Mouse (Mus musculus) heart, adult 2 months (tissue): ENCODE measurements around the gene Tns3. TPM values are rescaled to one million over a fixed set of nuclear protein-coding genes. Genes with fewer than 3 reads are reported as not detected.
"Not testable (repeated sequence)": the region's sequence is repeated elsewhere in the genome, so short reads cannot be mapped to it uniquely, and the experiment has no call there.

Source experiments
- DNase-seq, 2 experiments: peaks; one replicate each; pipeline ENCODE4 v3.0.0; 2021
- H3K27ac ChIP-seq: fragments of 200-600 bp; 2 replicates; pipeline ENCODE4 v1.8.1; 2022
- H3K27me3 ChIP-seq: fragments of 200-500 bp; 2 replicates; pipeline ENCODE4 v1.6.1; 2012; ENCODE audit warnings: mild to moderate bottlenecking, low read length, inconsistent platforms, mixed read lengths; ENCODE audit not compliant: control insufficient read depth, insufficient read depth
- H3K36me3 ChIP-seq: fragments of 200-500 bp; 2 replicates; pipeline ENCODE4 v1.6.1; 2012; ENCODE audit warnings: low read length, inconsistent platforms; ENCODE audit not compliant: control insufficient read depth, insufficient read depth
- H3K4me1 ChIP-seq: fragments of 200-500 bp; 2 replicates; pipeline ENCODE4 v1.6.1; 2011; ENCODE audit warnings: low read length; ENCODE audit not compliant: control insufficient read depth, insufficient read depth
- H3K4me3 ChIP-seq: fragments of 200-600 bp; 2 replicates; pipeline ENCODE4 v1.8.1; 2022
- H3K79me2 ChIP-seq: fragments of 200-500 bp; replicated peaks from 2 replicates; pipeline ENCODE4 v1.6.1; 2012; ENCODE audit warnings: mild to moderate bottlenecking, inconsistent platforms, low read length, moderate library complexity, mixed read lengths; ENCODE audit not compliant: control insufficient read depth, insufficient read depth
- H3K9ac ChIP-seq: fragments of 200-500 bp; 2 replicates; pipeline ENCODE4 v1.6.1; 2012; ENCODE audit warnings: low read depth, mild to moderate bottlenecking, control low read depth, inconsistent platforms, low read length, mixed read lengths
- CTCF ChIP-seq: fragments of 200-600 bp; IDR thresholded peaks from 2 replicates; pipeline ENCODE4 v1.8.1; 2022; ENCODE audit warnings: antibody characterized with exemption, mild to moderate bottlenecking, moderate library complexity
- EP300 ChIP-seq: fragments of 200-500 bp; IDR thresholded peaks from 2 replicates; pipeline ENCODE4 v1.6.1; 2011; ENCODE audit warnings: low read depth, low read length, control low read depth; ENCODE audit not compliant: insufficient read depth
- POLR2A ChIP-seq: fragments of 200-500 bp; IDR thresholded peaks from 2 replicates; pipeline ENCODE4 v1.6.1; 2011; ENCODE audit warnings: mild to moderate bottlenecking, low read depth, low read length, control low read depth; ENCODE audit not compliant: insufficient read depth
- WGBS: fragments of 180-500 bp; shearing (Covaris S2); methylation state at CpG from one replicate; pipeline ENCODE4 v1.1.7; 2018; 5-methylcytosine and 5-hydroxymethylcytosine counted together
- intact Hi-C: fragments of 180-260 bp; cut with DNase I; formaldehyde crosslinking; loops from one replicate; pipeline ENCODE4 v1.15.1; 2025
- polyA plus RNA-seq: library from polyadenylated mRNA; depleted of rRNA; stranded (reverse); fragments of >200 nt; gene quantifications from 2 replicates; pipeline ENCODE4 v1.2.3, GENCODE M21; 2012
- total RNA-seq, 2 experiments: library from RNA; stranded (reverse); gene quantifications; 2 replicates each; pipeline ENCODE4 v1.2.3; 2021

Tns3 gene
- total and polyA plus RNA-seq, 3 experiments, result 14.8 to 23.9 (median 23.1) TPM

- intact Hi-C loops, result loop anchor here (5.0 kb wide), 2 partner anchors 123 to 418 kb away; partner anchors contain the start of gene Tns3
- no peak overlapping the region for H3K27ac ChIP-seq
Observed at GRCm38 (mm10) chr11:8539593-8540265, 124.6 kb downstream of the Tns3 start.

GRCm38 (mm10) chr11:8537013-8537614 lies 127.2 kb downstream of the Tns3 start:
- TF ChIP-seq EP300 (no peak), CTCF (no peak), POLR2A (no peak)
- Histone ChIP-seq H3K9ac (no peak overlapping the region), H3K4me3 (no peak overlapping the region), H3K27me3 (no peaks in the 10 kb centered on the region), H3K4me1 (no peaks in the 10 kb centered on the region), H3K36me3 (no peaks in the 10 kb centered on the region), H3K27ac (no peak overlapping the region), H3K79me2 (no peaks in the 10 kb centered on the region)
- intact Hi-C loops, result loop anchor here (5.0 kb wide), 2 partner anchors 125 to 420 kb away; partner anchors contain the start of gene Tns3
- peak in 1 of 2 experiments; percentile 47 for DNase-seq
- 61% methylated on average over 5 of the region's 5 CpGs for WGBS

More at GRCm38 (mm10) chr11:8539593-8540265, 124.6 kb downstream of the Tns3 start:
- Histone ChIP-seq H3K36me3 (no peaks in the 10 kb centered on the region), H3K4me3 (no peak overlapping the region), H3K9ac (no peak overlapping the region), H3K4me1 (no peaks in the 10 kb centered on the region), H3K27me3 (no peaks in the 10 kb centered on the region), H3K79me2 (no peaks in the 10 kb centered on the region)
- 66% methylated on average over 8 of the region's 8 CpGs for WGBS
- DNase-seq, result no peak
- TF ChIP-seq EP300 (no peak), CTCF (no peak), POLR2A (no peak)

- H3K27ac ChIP-seq, result no peak overlapping the region
- H3K79me2 ChIP-seq, result no peaks in the 10 kb centered on the region
- 12% methylated on average over 4 of the region's 4 CpGs for WGBS
- intact Hi-C loops, result loop anchor here (1.0 to 5.0 kb wide), 4 partner anchors 127 to 602 kb away; partner anchors contain the start of gene Tns3
- TF ChIP-seq POLR2A, result no peak
- TF ChIP-seq CTCF, result peak; percentile 78
- TF ChIP-seq EP300, result peak; percentile 65; the same call in 1 of the 2 replicates
- DNase-seq, result peak; percentile 66 to 78
- H3K9ac ChIP-seq, result no peak overlapping the region
- H3K27me3 ChIP-seq, result no peaks in the 10 kb centered on the region
- H3K4me1 ChIP-seq, result no peaks in the 10 kb centered on the region
- H3K4me3 ChIP-seq, result no peak overlapping the region
- H3K36me3 ChIP-seq, result no peaks in the 10 kb centered on the region
Observed at GRCm38 (mm10) chr11:8534893-8535292, 129.4 kb downstream of the Tns3 start.

GRCm38 (mm10) chr11:8532771-8533170 lies 131.6 kb downstream of the Tns3 start:
- H3K4me3 ChIP-seq, intact Hi-C loops, H3K9ac ChIP-seq, H3K4me1 ChIP-seq, H3K27me3 ChIP-seq, H3K79me2 ChIP-seq, H3K36me3 ChIP-seq, DNase-seq, H3K27ac ChIP-seq: not testable (repeated sequence)
- WGBS, result 93% methylated on average over 3 of the region's 3 CpGs

- intact Hi-C loops, result no loop called here
- Histone ChIP-seq H3K79me2 (no peaks in the 10 kb centered on the region), H3K36me3 (no peaks in the 10 kb centered on the region), H3K27ac (no peak overlapping the region), H3K27me3 (no peaks in the 10 kb centered on the region), H3K4me1 (no peaks in the 10 kb centered on the region), H3K9ac (no peak overlapping the region), H3K4me3 (no peak overlapping the region)
- WGBS, result 91% methylated on average over 10 of the region's 10 CpGs
- DNase-seq, result no peak
- TF ChIP-seq POLR2A (no peak), EP300 (no peak), CTCF (no peak)
Observed at GRCm38 (mm10) chr11:8532112-8532747, 132.1 kb downstream of the Tns3 start.

- Histone ChIP-seq H3K27me3 (no peaks in the 10 kb centered on the region), H3K4me1 (no peaks in the 10 kb centered on the region), H3K27ac (no peak overlapping the region), H3K9ac (no peak overlapping the region), H3K79me2 (no peaks in the 10 kb centered on the region), H3K4me3 (no peak overlapping the region), H3K36me3 (no peaks in the 10 kb centered on the region)
- no peak for DNase-seq
- TF ChIP-seq CTCF, result no peak
- TF ChIP-seq EP300, result no peak
- TF ChIP-seq POLR2A, result no peak
- WGBS, result 80% methylated on average over 4 of the region's 4 CpGs
- intact Hi-C loops, result no loop called here
Observed at GRCm38 (mm10) chr11:8530506-8530905, 133.8 kb downstream of the Tns3 start.
